Comparison of ENCODE assay signal across 36 mouse cellular contexts in the genomic region with DNA sequence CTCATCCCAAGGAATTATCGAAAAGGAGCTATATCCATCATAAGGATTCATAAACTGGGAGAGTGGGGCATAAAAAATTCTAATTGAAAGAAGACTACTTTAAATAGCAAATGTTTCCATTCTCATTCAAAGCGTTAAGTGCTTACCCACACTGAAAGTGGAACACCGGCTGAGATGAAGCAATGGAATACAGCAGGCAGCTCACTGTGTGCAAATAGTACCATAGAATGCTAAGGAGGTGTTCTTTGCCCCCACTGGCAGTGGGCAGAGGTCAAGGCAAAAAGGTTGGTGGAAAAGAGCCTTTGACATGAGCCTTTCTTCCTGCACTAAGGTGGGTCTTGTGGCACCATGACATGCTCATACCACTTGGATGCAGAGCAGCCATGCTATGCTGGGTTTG.
"Had no signal": no experiment of that assay in that cellular context is flagged by ENCODE, and none has a peak within 500 bp of the region (broad histone marks: within the 10 kb centered on the region; RNA-seq: fewer than 3 reads in every experiment).

No protein-coding gene starts in this region.

- H3K4me1 ChIP-seq: heart, embryonic 12.5 days; heart, embryonic 13.5 days; heart, embryonic 15.5 days; hindbrain, embryonic 12.5 days; hindbrain, embryonic 13.5 days; intestine, embryonic 15.5 days; kidney, embryonic 15.5 days had no signal

- H3K4me2 ChIP-seq: heart, embryonic 11.5 days; heart, embryonic 12.5 days; heart, embryonic 13.5 days; heart, embryonic 15.5 days; hindbrain, embryonic 12.5 days; hindbrain, embryonic 13.5 days; hindbrain, embryonic 14.5 days; hindbrain, embryonic 15.5 days; intestine, embryonic 15.5 days; kidney, embryonic 15.5 days had no signal

- ATAC-seq: hindbrain, embryonic 16.5 days; hindbrain, postnatal 0 days; inflammation-experienced regulatory T-cells, adult 6 months; intestine, embryonic 15.5 days; intestine, embryonic 16.5 days; intestine, postnatal 0 days had no signal

- H3K27ac ChIP-seq: heart, adult 2 months; heart, embryonic 10.5 days; heart, embryonic 13.5 days; heart, embryonic 15.5 days; hindbrain, embryonic 10.5 days; hindbrain, embryonic 12.5 days; hindbrain, embryonic 13.5 days; hindbrain, embryonic 14.5 days; hindbrain, embryonic 15.5 days; hindbrain, postnatal 0 days; intestine, embryonic 15.5 days; kidney, embryonic 15.5 days; kidney, postnatal 0 days; layer of hippocampus, adult 2 months had no signal

- DNase-seq: heart, adult 18-20 months; heart, adult 2 months; heart, postnatal 10 days; heart, postnatal 14 days; heart, postnatal 36 days; heart, postnatal 4 days; kidney, adult 11 months; kidney, adult 18-20 months; kidney, adult 2 months; kidney, adult 8-10 months; kidney, adult 9 months; kidney, postnatal 10 days; kidney, postnatal 14 days; kidney, postnatal 25 days; kidney, postnatal 36 days; kidney, postnatal 4 days; layer of hippocampus, adult 9-11 months had no signal

- H3K9me3 ChIP-seq: heart, embryonic 10.5 days; heart, embryonic 12.5 days; heart, embryonic 13.5 days; heart, embryonic 15.5 days; hindbrain, embryonic 10.5 days; hindbrain, embryonic 12.5 days; hindbrain, embryonic 13.5 days; hindbrain, embryonic 15.5 days; intestine, embryonic 15.5 days; kidney, embryonic 15.5 days had no signal

- H3K4me3 ChIP-seq: heart, adult 2 months; heart, embryonic 10.5 days; heart, embryonic 12.5 days; heart, embryonic 13.5 days; heart, embryonic 15.5 days; hindbrain, embryonic 10.5 days; hindbrain, embryonic 12.5 days; hindbrain, embryonic 13.5 days; hindbrain, embryonic 15.5 days; intestine, embryonic 15.5 days; kidney, embryonic 15.5 days; layer of hippocampus, adult 2 months had no signal

- H3K36me3 ChIP-seq: heart, embryonic 10.5 days; heart, embryonic 12.5 days; heart, embryonic 13.5 days; heart, embryonic 15.5 days; hindbrain, embryonic 10.5 days; hindbrain, embryonic 12.5 days; hindbrain, embryonic 13.5 days; hindbrain, embryonic 15.5 days; intestine, embryonic 15.5 days; kidney, embryonic 15.5 days had no signal

- H3K27me3 ChIP-seq: heart, embryonic 12.5 days; heart, embryonic 13.5 days; heart, embryonic 15.5 days; hindbrain, embryonic 12.5 days; hindbrain, embryonic 13.5 days; hindbrain, embryonic 15.5 days; intestine, embryonic 15.5 days; kidney, embryonic 15.5 days had no signal

- H3K9ac ChIP-seq: heart, embryonic 12.5 days; heart, embryonic 13.5 days; heart, embryonic 15.5 days; hindbrain, embryonic 12.5 days; hindbrain, embryonic 13.5 days; hindbrain, embryonic 14.5 days; hindbrain, embryonic 15.5 days; intestine, embryonic 15.5 days; kidney, embryonic 15.5 days had no signal
